Mouse (Mus musculus): ENCODE results near the gene Tubb2a. TPM values are rescaled to one million over a fixed set of nuclear protein-coding genes. Genes with fewer than 3 reads are reported as not detected.

Gene Tubb2a
- 100 to 1,000 TPM; 852 to 915 (median 907) TPM for total RNA-seq (2022)

- peak; percentile 87 to 91 for DNase-seq (ENCODE audit: low spot score in 2 of 2)
Measured at GRCm38 (mm10) chr13:34077492-34078271, at the start of gene Tubb2a. Gene Tubb2a (minus strand): TSS chr13:34078007.

GRCm38 (mm10) chr13:34125711-34126110 is 47.9 kb upstream of the Tubb2a start:
- no peak for DNase-seq (ENCODE audit: low spot score in 2 of 2)

- DNase-seq (ENCODE audit: low spot score in 2 of 2) = no peak
Measured at GRCm38 (mm10) chr13:34120536-34120935, 42.7 kb upstream of the Tubb2a start.

- DNase-seq (ENCODE audit: low spot score in 2 of 2) = no peak
Measured at GRCm38 (mm10) chr13:34119406-34119805, 41.6 kb upstream of the Tubb2a start.

- no peak for DNase-seq (ENCODE audit: low spot score in 2 of 2)
Measured at GRCm38 (mm10) chr13:34118816-34119215, 41.0 kb upstream of the Tubb2a start.

GRCm38 (mm10) chr13:34116508-34116907 is 38.7 kb upstream of the Tubb2a start:
- DNase-seq (ENCODE audit: low spot score in 2 of 2) = no peak

- DNase-seq (ENCODE audit: low spot score in 2 of 2) = no peak
Measured at GRCm38 (mm10) chr13:34114654-34115053, 36.8 kb upstream of the Tubb2a start.

- no peak for DNase-seq (ENCODE audit: low spot score in 2 of 2)
Measured at GRCm38 (mm10) chr13:34113086-34113485, 35.3 kb upstream of the Tubb2a start.

- no peak for DNase-seq (ENCODE audit: low spot score in 2 of 2)
Measured at GRCm38 (mm10) chr13:34112369-34113081, 34.7 kb upstream of the Tubb2a start.

GRCm38 (mm10) chr13:34111878-34112277 is 34.1 kb upstream of the Tubb2a start:
- no peak for DNase-seq (ENCODE audit: low spot score in 2 of 2)

GRCm38 (mm10) chr13:34111019-34111418 is 33.2 kb upstream of the Tubb2a start:
- no peak for DNase-seq (ENCODE audit: low spot score in 2 of 2)

GRCm38 (mm10) chr13:34109677-34110058 is 31.9 kb upstream of the Tubb2a start:
- DNase-seq (ENCODE audit: low spot score in 2 of 2) = no peak

GRCm38 (mm10) chr13:34109035-34109676 is 31.3 kb upstream of the Tubb2a start:
- no peak for DNase-seq (ENCODE audit: low spot score in 2 of 2)

GRCm38 (mm10) chr13:34106999-34107398 is 29.2 kb upstream of the Tubb2a start:
- DNase-seq (ENCODE audit: low spot score in 2 of 2) = no peak

- DNase-seq (ENCODE audit: low spot score in 2 of 2) = no peak
Measured at GRCm38 (mm10) chr13:34106256-34106655, 28.4 kb upstream of the Tubb2a start.

GRCm38 (mm10) chr13:34105364-34105763 is 27.6 kb upstream of the Tubb2a start:
- no peak for DNase-seq (ENCODE audit: low spot score in 2 of 2)

GRCm38 (mm10) chr13:34101908-34102307 is 24.1 kb upstream of the Tubb2a start:
- no peak for DNase-seq (ENCODE audit: low spot score in 2 of 2)

GRCm38 (mm10) chr13:34101247-34101646 is 23.4 kb upstream of the Tubb2a start:
- DNase-seq (ENCODE audit: low spot score in 2 of 2) = no peak

GRCm38 (mm10) chr13:34100733-34101132 is 22.9 kb upstream of the Tubb2a start:
- DNase-seq (ENCODE audit: low spot score in 2 of 2) = no peak

GRCm38 (mm10) chr13:34097086-34097485 is 19.3 kb upstream of the Tubb2a start:
- no peak for DNase-seq (ENCODE audit: low spot score in 2 of 2)

- DNase-seq (ENCODE audit: low spot score in 2 of 2) = no peak
Measured at GRCm38 (mm10) chr13:34096455-34096854, 18.6 kb upstream of the Tubb2a start.

Data from layer of hippocampus, adult 8-10 months (tissue).